Mouse (Mus musculus) kidney, adult 2 months (tissue): ENCODE measurements around the gene Parp8.

Source experiments
- CTCF ChIP-seq: fragments of 200-500 bp; conservative IDR thresholded peaks from 2 replicates; pipeline ENCODE4 v1.5.1; 2011; ENCODE audit warnings: low read depth, mild to moderate bottlenecking, control low read depth, low read length, moderate library complexity, mixed read lengths; ENCODE audit not compliant: insufficient read depth, insufficient read length
- POLR2A ChIP-seq: fragments of 200-500 bp; IDR thresholded peaks from one replicate; pipeline ENCODE4 v1.6.1; 2011; ENCODE audit warnings: low read depth, low read length, control low read depth

DNA sequence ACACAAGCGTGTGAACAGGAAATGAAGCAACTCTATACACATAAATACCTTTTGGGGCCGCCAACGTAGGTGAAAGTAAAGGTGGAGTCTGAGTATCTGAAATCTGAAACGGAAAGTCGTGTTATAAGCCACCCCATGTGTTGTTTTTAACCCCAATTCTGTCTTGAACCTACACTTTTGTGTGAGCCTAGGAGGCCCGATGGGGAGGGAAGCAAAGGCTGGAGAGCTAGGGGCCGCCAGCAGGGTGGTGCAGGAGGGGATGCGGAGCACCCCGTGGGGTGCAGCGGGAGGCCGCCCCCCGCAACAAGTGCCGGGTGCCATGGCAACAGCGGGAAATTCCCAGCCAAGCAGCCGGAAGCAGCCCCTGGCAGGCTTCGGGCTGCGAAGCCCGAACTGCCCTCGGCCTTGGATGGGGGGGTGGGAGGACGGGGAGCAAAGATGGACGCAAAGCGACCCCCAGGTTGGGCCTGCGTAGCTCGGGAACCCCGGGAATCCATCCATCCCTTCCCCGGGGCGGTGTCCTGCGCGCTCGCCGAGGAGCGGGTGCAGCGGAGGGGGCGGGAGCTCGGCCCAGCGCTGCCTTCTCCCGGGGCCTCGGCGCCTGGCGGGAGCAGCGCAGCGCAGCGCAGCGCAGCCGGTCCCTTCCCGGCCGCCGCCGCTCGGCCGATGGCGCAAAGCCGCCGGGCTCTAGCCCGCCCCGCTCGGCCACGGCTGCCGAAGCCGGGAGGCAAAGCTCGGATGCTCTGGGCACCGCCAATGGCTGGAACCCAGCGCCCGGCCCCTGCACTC is 1.0 kb downstream of the Parp8 start:
- no peak for TF ChIP-seq CTCF
- TF ChIP-seq POLR2A = no peak
